31 mouse cellular contexts compared by ENCODE assay signal in the genomic region with DNA sequence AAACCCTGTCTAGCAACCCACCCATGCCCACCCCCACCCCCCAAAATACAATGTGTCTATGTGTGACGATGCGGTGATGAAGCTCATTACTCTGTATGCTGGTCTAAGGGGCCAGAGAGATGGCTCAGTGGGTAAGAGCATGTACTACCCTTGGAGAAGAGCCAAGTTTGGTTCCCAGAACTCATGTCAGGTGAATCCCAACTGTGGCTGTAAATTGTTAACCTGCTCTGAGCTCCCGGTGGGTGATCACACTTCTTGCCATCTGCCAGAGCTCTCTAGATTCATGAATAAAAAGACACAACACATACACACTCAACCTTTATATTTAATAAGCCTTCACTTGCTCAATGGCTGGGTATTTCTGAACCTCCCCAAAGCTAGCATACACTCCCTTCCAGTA. TPM values are rescaled to one million over a fixed set of nuclear protein-coding genes. Genes with fewer than 3 reads are reported as not detected.
"Had no signal": no experiment of that assay in that cellular context is flagged by ENCODE, and none has a peak within 500 bp of the region (broad histone marks: within the 10 kb centered on the region; RNA-seq: fewer than 3 reads in every experiment).

No protein-coding gene starts in this region.

- ATAC-seq: hindbrain, postnatal 0 days; inflammation-experienced regulatory T-cells, adult 6 months; intestine, embryonic 16.5 days; liver, embryonic 12.5 days; midbrain, embryonic 13.5 days had no signal

- H3K9ac ChIP-seq: limb, embryonic 13.5 days; liver, embryonic 12.5 days; liver, embryonic 15.5 days; lung, embryonic 15.5 days; midbrain, embryonic 13.5 days; neural tube, embryonic 12.5 days; neural tube, embryonic 15.5 days had no signal

- H3K4me3 ChIP-seq: layer of hippocampus, adult 2 months; limb, embryonic 10.5 days; limb, embryonic 13.5 days; liver, embryonic 12.5 days; liver, embryonic 15.5 days; lung, embryonic 15.5 days; megakaryocyte, embryonic 14.5 days; midbrain, embryonic 10.5 days; midbrain, embryonic 13.5 days; neural tube, embryonic 12.5 days; neural tube, embryonic 15.5 days had no signal

- H3K9me3 ChIP-seq: limb, embryonic 10.5 days; liver, embryonic 15.5 days; lung, embryonic 15.5 days; midbrain, embryonic 10.5 days; midbrain, embryonic 13.5 days; neural tube, embryonic 12.5 days had no signal

- H3K4me1 ChIP-seq: liver, embryonic 12.5 days; liver, embryonic 15.5 days; megakaryocyte, embryonic 14.5 days; midbrain, embryonic 13.5 days; neural tube, embryonic 12.5 days; neural tube, embryonic 15.5 days had no signal

- DNase-seq: layer of hippocampus, adult 9-11 months; liver; lung, adult 18-20 months; lung, postnatal 10 days; lung, postnatal 36 days; right cerebral cortex, adult 18-20 months; right cerebral cortex, postnatal 14 days; right cerebral cortex, postnatal 4 days; thymus, adult 2 months; thymus, postnatal 14 days; thymus, postnatal 4 days had no signal

- H3K27ac ChIP-seq: hindbrain, postnatal 0 days; layer of hippocampus, adult 2 months; limb, embryonic 10.5 days; limb, embryonic 13.5 days; liver, embryonic 12.5 days; liver, embryonic 15.5 days; lung, embryonic 15.5 days; midbrain, embryonic 10.5 days; midbrain, embryonic 13.5 days; neural tube, embryonic 12.5 days; neural tube, embryonic 15.5 days; stomach, postnatal 0 days had no signal

- H3K27me3 ChIP-seq: limb, embryonic 13.5 days; liver, embryonic 12.5 days; liver, embryonic 15.5 days; lung, embryonic 15.5 days; midbrain, embryonic 13.5 days; neural tube, embryonic 12.5 days; neural tube, embryonic 15.5 days had no signal

- H3K36me3 ChIP-seq: limb, embryonic 10.5 days; limb, embryonic 13.5 days; liver, embryonic 12.5 days; liver, embryonic 15.5 days; lung, embryonic 15.5 days; midbrain, embryonic 10.5 days; midbrain, embryonic 13.5 days; neural tube, embryonic 12.5 days; neural tube, embryonic 15.5 days had no signal

- H3K4me2 ChIP-seq: limb, embryonic 13.5 days; liver, embryonic 12.5 days; liver, embryonic 15.5 days; lung, embryonic 15.5 days; midbrain, embryonic 13.5 days; neural tube, embryonic 12.5 days; neural tube, embryonic 15.5 days had no signal

RNA-seq across cellular contexts. Expression of a gene that starts 9.8 kb away (rescaled TPM):
- polyA plus RNA-seq: inflammation-experienced regulatory T-cells, adult 6 months; liver, embryonic 12.5 days; liver, embryonic 15.5 days had no signal

RNA-seq across cellular contexts. Expression of a gene that starts 45.5 kb away (rescaled TPM):
- total RNA-seq: hindbrain, postnatal 0 days; layer of hippocampus, adult 2 months; layer of hippocampus, postnatal 25 days; left cerebral cortex, adult 18-20 months; left cerebral cortex, postnatal 25 days had no signal
- polyA plus RNA-seq: inflammation-experienced regulatory T-cells, adult 6 months; large intestine, adult 2 months; limb, embryonic 10.5 days; liver, embryonic 12.5 days; neural tube, embryonic 12.5 days; neural tube, embryonic 15.5 days; stomach, embryonic 14.5 days had no signal
